Mouse (Mus musculus) neural tube, embryonic 11.5 days (tissue): ENCODE measurements at regions not wholly inside any gene's neighbourhood (a gene's known extent, or its start where the extent isn't known, plus 50 kb on each side); places are given as distances from the start of the nearest gene placed in this dataset.

ENCODE experiments used
- ATAC-seq: fragments of 200-750 bp; cut with Nextera tagmentation; 2 replicates; pipeline ENCODE4 v1.8.0; 2017; ENCODE audit warnings: moderate number of reproducible peaks, mild to moderate bottlenecking, moderate TSS enrichment, moderate library complexity; ENCODE audit not compliant: insufficient read depth, low FRiP score, low TSS enrichment
- DNase-seq: peaks from one replicate; pipeline ENCODE4 v3.0.0-alpha.2; 2015; ENCODE audit warnings: low spot score
- H3K27ac ChIP-seq: fragments of 300-500 bp; sonication (generic); 2 replicates; pipeline ENCODE4 v1.5.1; 2014; ENCODE audit warnings: low read depth, mild to moderate bottlenecking, low read length
- H3K27me3 ChIP-seq: fragments of 300-500 bp; sonication (generic); 2 replicates; pipeline ENCODE4 v1.6.1; 2014; ENCODE audit warnings: mild to moderate bottlenecking, low read length, mixed read lengths; ENCODE audit not compliant: control insufficient read depth, insufficient read depth
- H3K36me3 ChIP-seq: fragments of 300-500 bp; sonication (generic); 2 replicates; pipeline ENCODE4 v1.6.1; 2014; ENCODE audit warnings: mild to moderate bottlenecking, low read length, moderate library complexity, mixed read lengths; ENCODE audit not compliant: control insufficient read depth, insufficient read depth
- H3K4me1 ChIP-seq: fragments of 300-500 bp; sonication (generic); 2 replicates; pipeline ENCODE4 v1.6.1; 2014; ENCODE audit warnings: low read length, mixed read lengths; ENCODE audit not compliant: control insufficient read depth, insufficient read depth
- H3K4me2 ChIP-seq: fragments of 300-500 bp; sonication (generic); 2 replicates; pipeline ENCODE4 v1.6.1; 2014; ENCODE audit warnings: low read depth, mild to moderate bottlenecking, moderate library complexity
- H3K4me3 ChIP-seq: fragments of 300-500 bp; sonication (generic); 2 replicates; pipeline ENCODE4 v1.5.1; 2014; ENCODE audit warnings: low read depth, low read length
- H3K9ac ChIP-seq: fragments of 300-500 bp; sonication (generic); 2 replicates; pipeline ENCODE4 v1.6.1; 2014; ENCODE audit warnings: mild to moderate bottlenecking, low read length
- H3K9me3 ChIP-seq: fragments of 300-500 bp; sonication (generic); 2 replicates; pipeline ENCODE4 v1.6.1; 2016; ENCODE audit warnings: low read length; ENCODE audit not compliant: control insufficient read depth
- WGBS: fragments of 180-500 bp; shearing (Covaris S2); extraction: QIAGEN DNeasy Blood & Tissue Kit; methylation state at CpG from one replicate; pipeline ENCODE4 v1.1.7; 2014; 5-methylcytosine and 5-hydroxymethylcytosine counted together

DNA sequence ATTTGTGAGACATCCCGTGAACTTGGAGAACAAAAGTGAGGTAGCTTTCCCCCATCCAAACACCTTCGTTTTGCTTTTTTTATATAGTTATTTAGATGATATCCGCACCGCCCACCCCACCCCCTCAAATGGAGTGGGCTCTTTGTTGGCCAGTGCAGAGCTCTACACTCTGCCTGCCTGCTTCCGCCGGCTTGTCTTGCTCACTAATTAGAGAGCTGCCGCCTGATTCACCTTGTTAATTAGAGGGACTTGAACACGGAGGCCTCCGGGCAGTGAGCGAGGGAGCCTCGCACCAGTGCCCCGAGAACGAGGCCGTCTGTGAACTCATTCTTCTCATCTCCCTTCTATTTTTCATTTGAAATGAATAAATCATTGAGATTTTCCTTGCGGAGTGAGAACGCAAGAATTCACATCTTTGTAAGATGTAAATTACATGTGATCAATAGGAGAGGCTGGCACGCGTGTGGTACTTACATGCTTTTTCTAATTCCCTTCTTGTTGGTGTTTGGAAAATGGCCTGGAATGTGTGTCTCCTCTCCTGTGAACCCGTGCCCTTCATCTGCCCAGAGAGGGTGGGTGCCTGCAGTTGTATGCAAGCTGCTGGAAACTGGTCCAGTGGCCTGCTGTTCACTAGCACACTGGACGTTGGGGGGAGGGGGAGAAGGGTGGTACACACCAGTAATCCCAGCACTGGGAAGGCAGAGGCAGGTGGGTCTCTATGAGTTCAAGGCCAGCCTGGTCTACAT is 118.0 kb downstream of the Kctd15 start:
- Histone ChIP-seq H3K4me2 (no peak overlapping the region), H3K9me3 (no peaks in the 10 kb centered on the region), H3K27ac (no peak overlapping the region), H3K4me3 (no peak overlapping the region), H3K27me3 (no peaks in the 10 kb centered on the region), H3K36me3 (no peaks in the 10 kb centered on the region; the same call in 1 of the 2 replicates), H3K4me1 (no peaks in the 10 kb centered on the region), H3K9ac (no peak overlapping the region)
- no peak for ATAC-seq
- WGBS: 92% methylated on average over 20 of the region's 20 CpGs
- DNase-seq: no peak

DNA sequence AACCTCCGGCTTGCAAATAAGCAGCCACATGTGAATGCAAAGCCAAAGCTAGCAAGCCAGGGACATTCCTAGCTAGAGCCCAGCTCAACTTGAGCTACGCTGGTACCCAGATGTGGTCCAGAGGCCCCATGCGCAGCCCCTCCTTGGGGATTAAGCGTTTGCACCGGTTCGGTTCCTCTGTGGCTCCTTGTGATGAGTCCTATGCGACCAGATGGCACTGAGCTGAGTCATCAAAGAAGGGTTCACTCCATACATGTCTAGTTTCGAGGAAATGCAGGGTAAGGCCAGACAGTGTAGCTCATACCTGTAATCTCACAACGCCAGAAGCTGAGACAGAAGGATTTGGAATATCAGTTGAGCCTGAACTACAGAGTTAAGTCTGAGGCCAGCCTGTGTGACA is 119.4 kb downstream of the Kctd15 start:
- Histone ChIP-seq H3K36me3 (no peaks in the 10 kb centered on the region; the same call in 1 of the 2 replicates), H3K9ac (no peak overlapping the region), H3K27ac (no peak overlapping the region), H3K9me3 (no peaks in the 10 kb centered on the region), H3K4me3 (no peak overlapping the region), H3K4me2 (no peak overlapping the region), H3K4me1 (no peaks in the 10 kb centered on the region), H3K27me3 (no peaks in the 10 kb centered on the region)
- 81% methylated on average over 9 of the region's 9 CpGs for WGBS
- DNase-seq: no peak
- ATAC-seq: no peak

DNA sequence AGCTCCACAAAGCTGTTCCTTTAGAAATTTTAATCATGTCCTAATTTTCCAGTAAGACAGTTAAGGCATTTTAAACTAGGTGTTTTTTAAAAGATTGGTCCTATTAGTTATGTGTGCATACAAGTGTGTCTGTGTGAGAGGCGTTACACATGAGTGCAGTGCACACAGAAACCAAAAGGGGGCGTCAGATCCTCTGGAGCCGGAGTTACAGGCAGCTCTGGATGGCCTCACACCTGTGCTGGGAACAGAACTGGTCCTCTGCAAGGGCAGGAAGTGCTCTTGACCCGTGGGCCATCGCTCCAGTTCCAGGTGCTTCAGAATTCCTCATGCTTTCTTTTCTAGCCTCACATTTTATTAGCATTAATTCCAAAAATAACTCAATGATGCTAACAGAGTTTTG is 122.3 kb downstream of the Kctd15 start:
- Histone ChIP-seq H3K4me3 (no peak overlapping the region), H3K4me1 (no peaks in the 10 kb centered on the region), H3K4me2 (no peak overlapping the region), H3K36me3 (no peaks in the 10 kb centered on the region), H3K9me3 (no peaks in the 10 kb centered on the region), H3K9ac (no peak overlapping the region), H3K27ac (no peak overlapping the region), H3K27me3 (no peaks in the 10 kb centered on the region)
- ATAC-seq: no peak
- no peak for DNase-seq
- 73% methylated on average over 5 of the region's 5 CpGs for WGBS

DNA sequence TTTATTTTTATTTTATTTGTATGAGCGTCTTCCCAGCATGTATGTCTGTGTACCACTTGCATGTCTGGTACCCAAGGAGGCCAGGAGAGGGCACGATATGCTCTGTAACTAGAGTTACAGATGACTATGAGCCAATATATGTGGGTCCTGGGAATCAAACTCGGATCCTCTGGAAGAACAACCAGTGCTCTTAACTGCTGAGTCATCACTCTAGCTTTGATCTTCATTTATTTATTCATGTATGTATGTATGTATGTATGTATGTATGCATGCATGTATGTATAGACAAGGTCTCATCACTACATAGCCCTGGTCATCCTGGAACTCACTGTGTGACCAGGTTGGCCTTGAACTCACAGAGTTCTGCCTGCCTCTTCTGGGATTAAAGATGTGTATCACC is 124.9 kb downstream of the Kctd15 start:
- no peak for ATAC-seq
- no peaks in the 10 kb centered on the region for H3K9me3 ChIP-seq

DNA sequence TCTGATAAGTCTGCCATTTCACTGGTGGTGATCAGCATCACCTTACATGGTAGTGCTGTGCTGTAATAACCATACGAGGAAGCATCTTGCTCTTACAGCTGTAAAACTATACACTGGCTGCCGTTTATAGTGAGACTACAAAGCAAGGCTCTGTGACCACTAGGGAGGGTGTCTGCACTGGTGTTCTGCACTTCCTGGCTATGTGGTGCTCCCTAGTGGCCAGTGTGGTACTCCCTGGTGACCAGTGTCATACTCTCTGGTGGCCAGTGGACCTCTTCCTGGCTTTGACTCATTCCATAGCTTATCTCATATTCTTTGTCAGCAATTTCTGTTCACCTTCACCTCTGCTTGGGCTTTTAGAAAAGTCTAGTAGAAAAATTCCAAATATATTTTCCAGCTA is 114.7 kb upstream of the Lsm14a start:
- no peaks in the 10 kb centered on the region for H3K27me3 ChIP-seq
- 61% methylated on average over 2 of the region's 2 CpGs for WGBS
- H3K9me3 ChIP-seq: no peaks in the 10 kb centered on the region
- DNase-seq (no peak), ATAC-seq (no peak)
- no peak overlapping the region for H3K4me2 ChIP-seq
- H3K4me1 ChIP-seq: no peaks in the 10 kb centered on the region
- H3K4me3 ChIP-seq: no peak overlapping the region
- no peak overlapping the region for H3K27ac ChIP-seq
- no peaks in the 10 kb centered on the region for H3K36me3 ChIP-seq
- H3K9ac ChIP-seq: no peak overlapping the region

More for the DNA sequence above, 124.9 kb downstream of the Kctd15 start:
- Histone ChIP-seq H3K9ac (no peak overlapping the region), H3K4me3 (no peak overlapping the region), H3K4me2 (no peak overlapping the region), H3K27ac (no peak overlapping the region), H3K4me1 (no peaks in the 10 kb centered on the region), H3K27me3 (no peaks in the 10 kb centered on the region), H3K36me3 (no peaks in the 10 kb centered on the region)
- 84% methylated on average over 3 of the region's 3 CpGs for WGBS
- DNase-seq: no peak

DNA sequence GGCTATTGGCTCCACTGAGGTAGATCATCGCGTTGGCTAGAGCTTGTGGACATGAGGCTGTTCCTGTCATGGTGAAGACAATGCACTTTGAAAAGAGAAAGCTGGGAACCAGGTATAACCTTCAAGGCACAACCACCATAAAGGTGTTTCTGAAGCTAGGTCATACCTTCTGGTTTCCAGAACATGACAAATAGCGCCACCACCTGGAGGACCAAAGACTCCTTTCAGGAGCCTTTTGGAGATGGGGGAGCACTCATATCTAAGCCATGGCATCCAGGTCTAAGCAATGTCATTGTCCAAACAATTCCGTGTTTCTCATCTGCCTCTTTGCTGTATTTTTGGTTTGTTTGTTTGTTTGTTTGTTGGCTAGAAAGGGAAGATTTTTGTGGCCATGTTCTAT is 113.7 kb upstream of the Lsm14a start:
- WGBS: 60% methylated on average over 4 of the region's 4 CpGs

DNA sequence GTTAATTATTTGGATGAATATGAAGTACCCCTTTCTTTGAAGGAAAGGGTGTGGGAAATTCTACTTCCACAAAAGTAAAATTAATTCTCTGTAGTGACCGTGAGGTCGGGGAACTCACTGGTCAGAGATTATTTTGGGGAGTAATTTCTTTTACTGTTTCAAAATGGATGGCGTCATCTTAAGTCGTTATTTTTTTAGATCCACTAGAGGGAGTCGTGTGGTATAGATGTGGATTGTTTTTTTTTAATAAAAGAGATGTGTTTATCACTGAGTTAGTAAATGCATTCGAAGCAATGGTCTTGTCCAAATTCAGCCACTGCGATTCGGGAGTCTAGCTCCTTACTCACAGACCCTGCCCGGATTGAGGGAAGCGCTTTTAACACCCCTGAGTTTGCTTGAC is 100.8 kb upstream of the Lsm14a start:
- Histone ChIP-seq H3K4me1 (no peaks in the 10 kb centered on the region), H3K36me3 (no peaks in the 10 kb centered on the region), H3K27ac (no peak overlapping the region), H3K9ac (no peak overlapping the region), H3K4me2 (no peak overlapping the region), H3K4me3 (no peak overlapping the region), H3K27me3 (no peaks in the 10 kb centered on the region), H3K9me3 (no peaks in the 10 kb centered on the region)
- 76% methylated on average over 10 of the region's 10 CpGs for WGBS
- DNase-seq (no peak), ATAC-seq (no peak)

More for the DNA sequence above, 113.7 kb upstream of the Lsm14a start:
- no peak for DNase-seq
- Histone ChIP-seq H3K9me3 (no peaks in the 10 kb centered on the region), H3K36me3 (no peaks in the 10 kb centered on the region), H3K27me3 (no peaks in the 10 kb centered on the region), H3K4me2 (no peak overlapping the region), H3K9ac (no peak overlapping the region), H3K4me3 (no peak overlapping the region), H3K4me1 (no peaks in the 10 kb centered on the region), H3K27ac (no peak overlapping the region)
- no peak for ATAC-seq

DNA sequence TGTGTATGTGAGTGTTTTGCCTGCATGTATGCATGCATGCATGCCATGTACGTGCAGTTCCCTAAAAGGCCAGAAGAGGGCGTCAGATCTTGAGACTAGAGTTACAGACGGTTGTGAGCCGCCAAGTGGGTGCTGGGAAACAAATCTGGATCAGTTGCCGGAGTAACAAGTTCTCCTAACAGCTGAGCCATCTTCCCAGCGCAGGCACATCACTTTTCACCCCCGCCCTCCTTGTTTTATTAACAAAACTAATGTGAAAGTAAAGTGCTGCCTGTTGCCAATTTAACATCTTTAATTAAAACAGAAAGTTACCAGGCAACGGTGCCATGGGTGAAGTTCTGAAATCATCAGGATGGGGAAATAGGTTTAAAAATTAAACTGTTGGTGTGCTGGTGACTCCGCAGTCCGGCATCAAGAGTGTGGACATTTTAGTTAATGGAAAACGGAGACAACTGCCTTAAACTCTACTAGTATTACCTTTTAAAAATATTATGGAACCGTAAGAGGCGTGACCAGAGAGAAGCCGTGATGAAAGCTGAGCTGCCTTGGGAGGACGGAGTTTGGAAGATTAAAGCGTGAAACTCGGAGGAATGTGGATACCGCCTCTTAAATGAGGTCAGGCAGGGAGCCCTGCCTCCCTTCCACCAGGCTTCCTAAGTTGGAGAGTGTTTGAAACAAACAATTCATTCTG is 91.9 kb upstream of the Lsm14a start:
- DNase-seq: no peak
- WGBS: 78% methylated on average over 18 of the region's 18 CpGs

DNA sequence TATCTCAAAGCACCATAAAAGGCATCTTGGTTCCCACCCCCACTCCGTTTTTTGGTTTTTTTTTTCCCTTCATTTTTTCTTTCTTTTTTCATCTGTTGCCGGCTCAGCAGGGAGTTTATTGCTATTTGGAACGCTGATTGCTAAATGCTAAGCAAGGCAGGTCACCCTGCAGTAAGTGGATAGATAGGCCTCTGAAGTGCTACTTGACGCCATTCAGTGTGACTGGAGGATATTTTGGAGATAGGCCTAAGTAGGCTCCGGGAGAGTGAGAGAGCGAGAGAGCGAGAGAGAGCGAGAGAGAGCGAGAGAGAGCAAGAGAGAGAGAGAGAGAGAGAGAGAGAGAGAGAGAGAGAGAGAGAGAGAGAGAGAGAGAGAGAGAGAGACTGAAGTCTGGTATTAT is 90.3 kb upstream of the Lsm14a start:
- Histone ChIP-seq H3K4me3 (no peak overlapping the region), H3K27me3 (no peaks in the 10 kb centered on the region), H3K4me2 (no peak overlapping the region), H3K36me3 (no peaks in the 10 kb centered on the region), H3K27ac (no peak overlapping the region), H3K9ac (no peak overlapping the region), H3K4me1 (no peaks in the 10 kb centered on the region), H3K9me3 (no peaks in the 10 kb centered on the region)
- 74% methylated on average over 9 of the region's 9 CpGs for WGBS
- ATAC-seq (no peak), DNase-seq (no peak)

More for the DNA sequence above, 91.9 kb upstream of the Lsm14a start:
- no peak overlapping the region for H3K27ac ChIP-seq
- no peaks in the 10 kb centered on the region for H3K4me1 ChIP-seq
- H3K4me3 ChIP-seq: no peak overlapping the region
- H3K9ac ChIP-seq: no peak overlapping the region
- no peak for ATAC-seq
- H3K9me3 ChIP-seq: no peaks in the 10 kb centered on the region
- H3K27me3 ChIP-seq: no peaks in the 10 kb centered on the region
- no peaks in the 10 kb centered on the region for H3K36me3 ChIP-seq
- H3K4me2 ChIP-seq: no peak overlapping the region
